Mouse (Mus musculus) NIH3T3 (cell line): ENCODE results near the gene Hipk1.

Source experiments
- DNase-seq: peaks from one replicate; pipeline ENCODE4 v3.0.0-alpha.2; 2012; ENCODE audit warnings: low read depth

Gene Hipk1

GRCm38 (mm10) chr3:103745001-103745770 is 46.2 kb downstream of the Hipk1 start:
- no peak for DNase-seq

GRCm38 (mm10) chr3:103743208-103743607 is 48.2 kb downstream of the Hipk1 start:
- DNase-seq = no peak

GRCm38 (mm10) chr3:103740342-103740741 is 51.0 kb downstream of the Hipk1 start:
- DNase-seq = no peak

GRCm38 (mm10) chr3:103739329-103739728 is 52.0 kb downstream of the Hipk1 start, which contains the start of gene Gm10964:
Gene Gm10964, plus strand, starts transcription at chr3:103739366.
- no peak for DNase-seq

GRCm38 (mm10) chr3:103737778-103738571 is 53.4 kb downstream of the Hipk1 start, which contains the start of gene Olfml3:
Gene Olfml3, minus strand, starts transcription at chr3:103738001.
- DNase-seq = peak; percentile 97

- DNase-seq = peak; percentile 69
Observed at GRCm38 (mm10) chr3:103737061-103737754, 54.2 kb downstream of the Hipk1 start.

GRCm38 (mm10) chr3:103735776-103736600 is 55.4 kb downstream of the Hipk1 start:
- no peak for DNase-seq

- peak; percentile 88 for DNase-seq
Observed at GRCm38 (mm10) chr3:103734696-103735519, 56.5 kb downstream of the Hipk1 start.

- DNase-seq = no peak
Observed at GRCm38 (mm10) chr3:103733799-103734695, 57.3 kb downstream of the Hipk1 start.

GRCm38 (mm10) chr3:103733176-103733575 is 58.2 kb downstream of the Hipk1 start:
- DNase-seq = peak; percentile 33

- no peak for DNase-seq
Observed at GRCm38 (mm10) chr3:103732116-103732515, 59.2 kb downstream of the Hipk1 start.

- no peak for DNase-seq
Observed at GRCm38 (mm10) chr3:103729850-103730249, 61.5 kb downstream of the Hipk1 start.

GRCm38 (mm10) chr3:103727813-103728326 is 63.5 kb downstream of the Hipk1 start:
- DNase-seq = no peak

GRCm38 (mm10) chr3:103726642-103727041 is 64.7 kb downstream of the Hipk1 start:
- DNase-seq = no peak

- DNase-seq = no peak
Observed at GRCm38 (mm10) chr3:103724137-103724536, 67.2 kb downstream of the Hipk1 start.

- DNase-seq = no peak
Observed at GRCm38 (mm10) chr3:103718728-103719127, 72.6 kb downstream of the Hipk1 start.

- peak; percentile 92 for DNase-seq
Observed at GRCm38 (mm10) chr3:103716774-103717760, 74.3 kb downstream of the Hipk1 start.
